Comparison of ENCODE assay signal across 10 mouse cellular contexts in the genomic region with DNA sequence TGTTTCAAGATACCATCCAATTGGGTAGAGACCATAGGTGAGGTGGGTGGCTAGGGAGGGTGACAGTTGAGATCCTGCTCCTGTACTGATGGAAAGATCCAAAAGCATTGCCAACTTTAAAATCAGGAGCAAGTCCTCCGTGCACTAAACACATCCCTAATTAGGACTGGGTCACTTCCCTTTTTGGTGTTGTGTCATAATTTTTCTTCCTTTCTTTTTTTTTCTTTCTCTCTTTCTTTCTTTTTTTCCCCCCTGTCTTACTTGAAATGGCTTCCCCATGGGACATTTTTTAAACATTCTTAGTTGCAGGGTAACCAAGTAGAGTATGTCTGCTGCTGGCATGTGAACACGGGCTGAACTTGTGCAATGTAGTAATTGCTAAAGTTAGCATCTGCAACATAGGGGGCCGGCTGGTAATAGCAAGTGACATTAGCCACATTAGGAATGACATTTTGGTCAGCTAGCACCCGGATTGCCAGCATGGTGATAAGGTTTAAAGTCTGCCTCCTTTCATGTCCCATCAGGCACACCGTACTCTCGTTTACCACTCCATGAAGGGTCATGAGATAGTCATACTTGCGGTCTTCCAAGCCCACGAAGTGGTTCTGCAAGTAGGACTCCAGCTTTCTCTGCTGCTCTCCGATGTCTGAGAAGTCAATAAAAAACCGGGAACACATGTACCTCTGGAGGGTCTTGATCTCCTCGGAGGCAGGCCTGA. TPM values are rescaled to one million over a fixed set of nuclear protein-coding genes. Genes with fewer than 3 reads are reported as not detected.
DNase-seq lines count a peak whose midpoint lies in the region; ATAC-seq and TF ChIP-seq lines count a peak whose summit lies in the region.
"Had no signal": no experiment of that assay in that cellular context is flagged by ENCODE, and none has a peak within 500 bp of the region (broad histone marks: within the 10 kb centered on the region; RNA-seq: fewer than 3 reads in every experiment).

No protein-coding gene starts in this region.

- TF ChIP-seq POLR2A in spleen, adult 2 months (IDR thresholded peaks at IDR 0.05; ENCODE audit: low read depth, low read length), result no peak

- peak overlapping the region; percentile 80 for H3K4me2 ChIP-seq in liver, embryonic 12.5 days

- intact Hi-C loops in left cerebral cortex, postnatal 10 days (cut with DNase I), result loop anchor here (10.0 kb wide), 2 partner anchors 360 to 980 kb away; no protein-coding TSS in a partner anchor

- no peak for TF ChIP-seq CTCF in spleen, adult 2 months (IDR thresholded peaks at IDR 0.05; ENCODE audit: extremely low read depth, insufficient read depth, insufficient read length, insufficient replicate concordance)

- H3K9me3 ChIP-seq in liver, embryonic 12.5 days (replicated peaks), result no peaks in the 10 kb centered on the region

- 0 out of 2 replicates have a peak overlapping the region, but pooled peaks have one; percentile 17 for H3K9ac ChIP-seq in liver, embryonic 12.5 days

- no peaks in the 10 kb centered on the region for H3K27me3 ChIP-seq in spleen, adult 2 months (ENCODE audit: control insufficient read depth, insufficient read depth, low read length)
- peaks cover 14% of the 10 kb centered on the region for H3K27me3 ChIP-seq in liver, embryonic 12.5 days (replicated peaks)

- peaks cover 2% of the 10 kb centered on the region for H3K36me3 ChIP-seq in spleen, adult 2 months (ENCODE audit: control insufficient read depth, insufficient read depth, low read length)
- no peaks in the 10 kb centered on the region for H3K36me3 ChIP-seq in liver, embryonic 12.5 days

- ATAC-seq in liver, embryonic 12.5 days, result no peak

- H3K27ac ChIP-seq in spleen, adult 2 months (ENCODE audit: insufficient read depth, low read length), result no peak overlapping the region
- no peak overlapping the region for H3K27ac ChIP-seq in liver, embryonic 12.5 days

- H3K4me3 ChIP-seq in spleen, adult 2 months (ENCODE audit: extremely low read depth, insufficient read depth, insufficient read length), result peak overlapping the region; percentile 73; the same call in 1 of the 2 replicates
- peak overlapping the region; percentile 72 for H3K4me3 ChIP-seq in liver, embryonic 12.5 days

- 70% methylated on average over 11 of the region's 11 CpGs for WGBS in spleen, adult 2 months
- WGBS in liver, embryonic 12.5 days (ENCODE audit: insufficient replicate concordance), result 58% methylated on average over 11 of the region's 11 CpGs

- peak; percentile 4 for DNase-seq in gastrocnemius, adult 18-20 months (ENCODE audit: low spot score)
- DNase-seq in gastrocnemius, adult 8-10 months (ENCODE audit: low spot score in 2 of 2), result no peak
- DNase-seq in spleen, adult 2 months (ENCODE audit: low read depth in 1 of 2, low spot score in 2 of 2), result no peak
- DNase-seq in spleen, postnatal 14 days (ENCODE audit: low spot score in 2 of 2), result no peak
- no peak for DNase-seq in urinary bladder, postnatal 14 days (ENCODE audit: low spot score)
- no peak for DNase-seq in left cerebral cortex, postnatal 10 days (ENCODE audit: extremely low spot score in 1 of 2, low spot score in 2 of 2)
- no peak for DNase-seq in adipocyte (ENCODE audit: low spot score)
- DNase-seq: lung, postnatal 4 days had no signal

- H3K4me1 ChIP-seq in spleen, adult 2 months (ENCODE audit: control insufficient read depth, insufficient read depth, insufficient read length), result peaks cover 4% of the 10 kb centered on the region
- peaks cover 25% of the 10 kb centered on the region for H3K4me1 ChIP-seq in liver, embryonic 12.5 days

RNA-seq across cellular contexts. Expression of a gene that starts 2.8 kb away (rescaled TPM):
- 1 to 10 TPM; 1.8 to 2.2 TPM for total RNA-seq in gastrocnemius, adult 18-20 months (2021)
- 1 to 10 TPM in 2 of 4 experiments, under 1 TPM in 2; 0.77 to 2.5 (median 1.3) TPM for total RNA-seq in gastrocnemius, adult 8-10 months (2022)
- polyA plus RNA-seq in spleen, adult 2 months (2012; rRNA removed), result 5.4 and 6.4 TPM in 2 replicates
- 8.8 and 9.2 TPM in 2 replicates for polyA plus RNA-seq in liver, embryonic 12.5 days (2016; fragmentation: Nextera tagmentation; extraction: Ambion mirVana)
- total RNA-seq in left cerebral cortex, postnatal 10 days (2021), result 1 to 10 TPM; 2.3 to 2.6 TPM

RNA-seq across cellular contexts. Expression of a gene that starts 11.7 kb away (rescaled TPM):
- not detected for total RNA-seq in gastrocnemius, adult 18-20 months (2021)
- not detected for total RNA-seq in gastrocnemius, adult 8-10 months (2022)
- polyA plus RNA-seq in spleen, adult 2 months (2012; rRNA removed), result not detected in 2 replicates
- not detected in 2 replicates for polyA plus RNA-seq in liver, embryonic 12.5 days (2016; fragmentation: Nextera tagmentation; extraction: Ambion mirVana)
- total RNA-seq in left cerebral cortex, postnatal 10 days (2021), result not detected
- polyA plus RNA-seq: gonadal fat pad, adult 2 months had no signal
